Mouse (Mus musculus): ENCODE measurements around the gene Mrpl49. TPM values are rescaled to one million over a fixed set of nuclear protein-coding genes. Genes with fewer than 3 reads are reported as not detected.

Mrpl49 gene
- 65.2 and 65.7 TPM in 2 replicates for total RNA-seq (2021)
- long read RNA-seq, transcript Mrpl49-201 (4 exons, 1,764 nt): major isoform, 71 of 77 reads
- long read RNA-seq, partial matches to known transcripts: 3 of 77 reads
- long read RNA-seq, other reads (novel, unspliced or antisense): 3 of 77 reads

GRCm38 (mm10) chr19:6057313-6058096 is at the start of gene Mrpl49, which contains the start of gene Fau:
Gene Mrpl49 (minus strand): TSS chr19:6057785.
Gene Fau (plus strand): TSS chr19:6057844.
- peak; percentile 99 for DNase-seq

GRCm38 (mm10) chr19:6105586-6105985 is 48.0 kb upstream of the Mrpl49 start, which contains the start of gene Naaladl1:
Gene Naaladl1 (plus strand): TSS chr19:6105782.
- DNase-seq: no peak

GRCm38 (mm10) chr19:6104476-6104875 is 46.9 kb upstream of the Mrpl49 start:
- DNase-seq: no peak

DNA sequence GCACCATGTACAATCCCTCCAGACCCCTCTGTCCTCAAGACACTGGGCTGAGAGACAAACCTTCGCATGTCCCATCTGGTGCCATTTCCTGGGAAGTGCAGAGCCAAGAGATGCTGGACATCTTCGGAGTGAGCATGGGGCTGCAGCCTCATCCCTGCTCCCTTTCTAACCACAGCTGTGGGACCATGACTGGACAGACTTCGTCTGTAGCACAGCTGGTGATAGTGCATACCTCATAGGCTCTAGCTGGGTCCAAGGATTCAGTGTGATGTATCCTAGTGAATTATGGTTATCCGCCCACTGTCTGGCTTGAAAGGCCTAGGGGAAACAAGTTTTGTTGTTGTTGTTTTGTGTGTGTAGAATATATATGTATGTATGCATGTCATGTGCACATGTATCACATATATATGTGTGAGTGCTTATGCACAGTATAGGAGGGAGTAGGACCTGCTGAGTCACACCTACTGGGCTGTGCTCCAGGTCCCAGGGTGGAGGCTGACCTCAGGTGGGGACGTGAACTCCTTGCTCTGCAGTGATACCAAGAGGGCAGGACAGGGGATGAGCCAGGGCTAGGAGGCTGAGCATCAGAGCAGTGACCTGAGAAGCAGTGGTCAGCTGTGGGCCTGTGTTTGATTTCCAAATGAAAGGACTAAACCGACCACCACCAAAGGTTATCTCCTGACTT is 44.7 kb upstream of the Mrpl49 start:
- no peak for DNase-seq

DNA sequence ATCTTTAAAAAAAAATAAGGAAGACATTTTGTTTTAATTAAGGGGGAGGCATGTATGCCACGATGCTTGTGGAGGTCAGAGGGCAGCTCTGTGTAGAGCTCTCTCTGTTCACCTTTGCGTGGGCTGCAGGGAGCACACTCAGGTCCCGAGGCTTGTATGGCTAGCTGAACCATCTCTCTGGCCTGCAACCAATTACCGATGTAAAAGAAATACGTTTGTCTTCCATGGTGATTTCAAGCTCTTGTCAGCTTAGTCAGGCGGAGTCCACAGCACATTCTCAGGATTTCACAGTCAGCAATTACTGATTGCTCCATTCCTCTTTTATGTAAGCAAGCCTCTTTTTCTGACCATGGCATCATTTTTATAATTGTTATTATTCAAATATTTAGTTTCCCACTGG is 43.6 kb upstream of the Mrpl49 start:
- DNase-seq: no peak

DNA sequence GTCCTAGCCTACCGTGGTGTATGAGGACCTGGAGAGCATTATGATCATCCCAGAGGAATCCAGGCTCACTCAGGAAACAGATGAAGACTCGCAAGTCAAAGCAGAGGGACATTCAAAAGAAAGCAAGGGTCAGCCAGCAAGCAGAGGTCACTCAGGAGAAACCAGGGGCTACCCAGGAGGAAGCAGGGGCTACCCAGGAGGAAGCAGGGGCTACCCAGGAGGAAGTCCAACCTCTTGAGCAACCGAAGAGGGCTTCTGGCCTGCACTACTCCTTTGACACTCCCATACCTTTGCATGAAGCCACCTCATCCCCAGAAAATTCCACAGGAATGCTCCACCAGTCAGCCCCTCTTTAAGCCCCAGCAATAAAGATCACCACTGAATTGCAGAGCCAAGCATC is 40.3 kb upstream of the Mrpl49 start:
- no peak for DNase-seq

DNA sequence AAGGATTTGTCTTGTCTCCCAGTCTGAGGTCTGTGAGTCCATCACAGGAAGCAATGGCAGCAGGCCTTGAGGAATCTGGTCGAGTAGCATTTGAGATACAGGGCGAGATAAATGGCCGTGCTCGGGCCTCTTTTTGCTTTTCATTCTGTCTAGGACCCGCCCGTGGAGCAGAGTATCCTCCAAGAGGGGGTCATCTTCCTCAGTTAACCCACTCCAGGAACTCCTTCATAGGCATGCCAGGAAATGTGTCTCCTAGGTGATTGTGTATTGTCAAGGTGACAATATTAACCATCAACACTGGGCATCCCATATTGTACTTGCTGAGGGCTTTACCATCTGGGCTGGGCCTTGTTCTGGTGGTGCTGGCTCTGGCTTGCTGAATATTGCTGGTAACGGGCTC is 36.5 kb upstream of the Mrpl49 start, which contains the start of gene AC131692.1:
Gene AC131692.1, plus strand, starts transcription at position 301 of the 400 bp plus-strand sequence.
- DNase-seq: no peak

DNA sequence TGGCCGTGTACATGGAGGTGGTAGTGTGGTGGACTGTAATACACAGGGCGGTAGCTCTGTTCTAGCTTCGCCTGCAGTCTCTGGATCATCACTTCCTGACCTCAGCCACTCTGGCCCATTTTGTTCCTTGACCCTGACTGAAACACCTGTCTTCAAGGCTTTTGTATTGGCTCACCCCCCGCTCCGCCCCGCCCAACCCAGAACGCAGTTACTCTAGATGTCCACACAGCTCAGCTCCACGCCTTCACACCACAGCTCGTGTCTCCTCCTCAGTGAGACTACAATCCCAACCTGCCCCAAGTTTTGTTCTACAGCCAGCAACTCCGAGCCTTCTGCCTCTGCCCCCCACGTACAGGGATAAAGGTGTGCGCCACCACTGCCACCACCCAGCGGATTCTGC is 31.3 kb upstream of the Mrpl49 start:
- no peak for DNase-seq

DNA sequence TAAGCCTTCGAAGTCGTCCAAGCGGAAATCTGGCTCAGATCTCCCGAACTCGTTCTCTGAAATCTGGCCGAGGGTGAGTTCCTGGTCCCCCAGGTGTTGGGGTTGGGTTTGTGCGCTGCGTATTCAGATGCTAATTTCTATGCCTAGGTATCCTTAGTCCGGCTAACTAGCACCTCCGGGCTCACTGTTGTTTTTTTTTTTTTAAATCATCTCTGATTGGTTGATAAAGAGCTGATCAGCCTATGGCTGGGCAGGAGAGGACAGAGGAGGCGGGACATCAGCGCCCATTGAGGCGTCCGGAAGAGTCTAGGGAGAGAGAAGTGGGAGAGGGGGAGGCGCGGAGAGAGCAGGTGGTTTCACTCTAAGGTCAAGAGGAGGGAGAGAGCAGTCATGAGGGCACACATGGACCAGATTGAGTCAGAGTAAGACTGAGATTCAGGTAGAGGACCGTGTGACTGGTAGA is 27.9 kb upstream of the Mrpl49 start:
- DNase-seq: peak; percentile 48

DNA sequence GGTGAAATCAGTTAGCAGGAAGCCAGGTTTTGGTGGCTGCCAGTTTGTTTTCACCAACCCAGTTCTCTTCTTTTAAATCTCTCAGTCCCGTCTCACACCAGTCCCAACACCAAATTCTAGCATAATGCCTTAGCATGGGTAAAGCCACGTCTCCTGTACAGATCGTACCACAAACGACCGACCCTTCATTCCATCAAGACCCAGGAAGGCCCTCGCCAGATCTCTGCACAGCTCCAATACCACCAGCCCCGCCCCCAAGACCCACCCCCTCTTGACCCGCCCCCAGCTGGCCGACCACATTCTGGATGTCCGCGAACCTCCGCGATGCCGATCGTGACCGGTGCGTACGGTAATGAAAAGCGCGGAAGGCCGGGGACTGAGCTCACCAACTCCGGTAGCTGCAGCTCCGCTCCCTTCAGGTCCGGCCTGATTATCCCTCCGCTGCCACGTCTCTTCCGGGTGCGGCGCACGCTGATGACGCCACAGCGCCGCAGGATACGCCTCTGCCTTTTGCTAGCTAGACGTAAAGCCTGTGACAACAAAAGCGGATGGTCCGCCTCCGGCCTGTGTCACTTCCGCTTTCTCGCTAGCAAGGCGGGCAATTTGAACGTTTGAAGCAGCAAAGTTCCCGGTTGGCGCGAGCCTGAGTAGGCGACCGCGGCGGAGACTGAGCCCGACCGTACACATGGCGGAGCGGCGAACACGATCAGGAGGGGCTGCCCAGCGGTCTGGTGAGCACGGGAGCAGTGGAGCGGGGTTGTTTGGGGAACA is 27.1 kb upstream of the Mrpl49 start, which contains the start of the genes Zfpl1 and Cdca5:
Gene Zfpl1, minus strand, starts transcription at position 479 of the 771 bp plus-strand sequence.
Gene Cdca5, plus strand, starts transcription at position 506 of the 771 bp plus-strand sequence.
- DNase-seq: peak; percentile 94

DNA sequence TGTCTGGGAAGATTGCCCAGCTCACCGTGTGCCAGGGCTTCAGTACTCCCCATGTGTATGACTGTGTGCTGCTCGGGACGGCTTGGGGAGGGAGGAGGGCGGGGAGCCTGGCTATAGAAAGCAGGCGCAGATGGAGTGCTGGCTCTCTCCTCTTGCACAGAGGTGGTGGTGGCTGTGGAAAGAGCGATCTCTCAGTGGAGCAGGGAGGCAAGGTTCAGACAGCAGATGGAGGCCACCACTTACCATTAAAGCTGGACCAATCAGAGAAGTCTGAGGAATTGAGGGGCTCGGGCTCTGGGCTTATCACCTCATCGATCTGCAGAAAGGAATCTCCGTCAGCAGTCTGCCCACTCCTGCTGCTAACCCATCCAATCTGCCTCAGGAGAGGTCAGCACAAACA is 24.6 kb upstream of the Mrpl49 start, which contains the start of gene Gm28374:
Gene Gm28374, minus strand, starts transcription at position 101 of the 400 bp plus-strand sequence.
- no peak for DNase-seq

GRCm38 (mm10) chr19:6079983-6080480 is 22.4 kb upstream of the Mrpl49 start, which contains the start of gene Tmem262:
Gene Tmem262 (plus strand): TSS chr19:6080033.
- no peak for DNase-seq

GRCm38 (mm10) chr19:6076564-6077393 is 19.2 kb upstream of the Mrpl49 start, which contains the start of gene Vps51:
Gene Vps51 (minus strand): TSS chr19:6077231.
- DNase-seq: peak; percentile 72

GRCm38 (mm10) chr19:6073889-6074288 is 16.3 kb upstream of the Mrpl49 start:
- DNase-seq: no peak

- no peak for DNase-seq
Observed at GRCm38 (mm10) chr19:6071261-6071660, 13.7 kb upstream of the Mrpl49 start.

DNA sequence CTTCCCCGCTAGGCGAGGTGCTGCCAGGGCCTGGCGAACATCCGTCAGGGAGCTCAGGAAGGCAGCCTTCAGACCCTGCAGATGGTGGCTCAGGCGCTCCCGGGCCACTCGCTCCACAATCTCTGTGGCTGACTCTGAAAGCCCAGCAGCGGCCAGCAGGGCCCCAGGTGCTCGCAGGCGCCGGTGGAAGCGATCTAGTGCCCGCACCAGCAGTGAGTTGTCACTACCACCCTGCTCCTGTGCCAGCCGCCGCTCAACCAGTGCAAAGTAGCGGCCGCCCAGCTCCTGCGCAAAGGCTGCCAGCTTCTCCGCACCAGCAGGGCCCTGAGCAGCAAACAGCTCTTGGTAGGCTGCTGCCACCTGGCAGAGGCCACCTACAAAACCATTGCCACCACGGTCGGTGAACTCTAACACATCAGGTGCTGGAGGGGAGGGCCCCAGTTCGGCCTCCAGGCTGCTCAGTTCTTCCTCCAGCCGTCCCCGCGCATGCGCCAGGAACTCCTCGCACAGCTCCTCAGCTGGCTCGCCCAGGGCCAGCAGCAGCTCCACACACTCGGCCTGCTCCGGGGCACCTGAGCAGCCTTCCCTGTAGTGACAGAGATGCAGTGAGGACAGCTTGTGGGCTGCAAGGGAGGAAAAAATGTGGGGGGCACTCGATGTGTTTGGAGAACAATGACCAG is 13.1 kb upstream of the Mrpl49 start:
- DNase-seq: no peak

- DNase-seq: no peak
Observed at GRCm38 (mm10) chr19:6069851-6070250, 12.3 kb upstream of the Mrpl49 start.

DNA sequence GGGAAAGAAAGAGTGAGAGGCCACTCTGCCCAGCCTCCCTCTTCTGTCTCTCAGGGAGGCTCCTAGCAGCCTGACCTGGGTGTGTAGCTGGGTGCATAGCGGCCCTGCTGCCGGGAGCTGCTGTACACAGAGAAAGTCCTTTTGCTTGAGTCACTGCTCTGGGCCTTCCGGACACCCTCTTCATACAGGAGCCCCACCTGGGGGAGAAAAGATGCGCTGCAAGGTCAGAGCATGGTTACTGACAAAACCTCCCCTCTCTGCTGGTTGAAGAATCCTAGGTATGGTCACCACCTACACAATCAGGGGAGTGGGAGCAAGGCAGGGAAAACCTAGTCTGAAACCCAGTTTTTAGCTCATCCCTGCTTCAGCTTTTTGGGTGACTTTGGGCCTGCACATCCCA is 11.4 kb upstream of the Mrpl49 start:
- DNase-seq: no peak

DNA sequence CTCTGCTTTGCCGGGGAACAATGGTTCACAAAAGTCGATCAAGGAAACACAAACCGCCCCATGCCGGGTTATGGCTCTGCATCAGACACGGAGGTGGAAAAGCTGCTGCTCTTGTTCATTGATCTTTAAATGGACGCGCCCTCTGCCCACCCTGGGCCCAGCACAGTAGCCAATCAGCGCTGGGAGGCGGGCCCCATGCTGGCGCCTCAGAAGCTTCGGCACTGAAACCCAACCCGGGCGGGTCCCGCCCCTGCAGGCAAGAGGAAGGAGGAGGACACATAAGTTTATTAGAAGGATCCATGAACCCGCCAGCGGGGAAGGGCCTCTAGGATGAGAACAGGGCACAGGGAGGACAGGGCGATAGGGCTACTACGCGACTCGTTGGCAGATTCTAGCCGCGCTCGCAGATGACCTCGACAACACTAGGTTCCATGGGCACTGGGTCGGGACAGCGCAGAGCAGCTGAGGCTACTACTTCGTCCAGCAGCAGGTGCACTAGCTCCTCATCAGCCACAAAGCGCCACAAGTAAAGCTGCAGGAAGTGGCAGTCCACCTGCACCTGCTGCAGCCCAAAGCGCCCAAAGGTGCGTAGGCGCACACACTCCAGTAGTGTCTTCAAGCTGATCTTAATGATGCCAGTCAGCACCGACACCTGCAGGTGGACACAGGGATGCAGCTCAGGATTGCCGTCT is 10.3 kb upstream of the Mrpl49 start, which contains the start of gene Tm7sf2:
Gene Tm7sf2, minus strand, starts transcription at position 650 of the 692 bp plus-strand sequence.
- DNase-seq: peak; percentile 94
